In genomic region chr11:5732401-5732800, GRCm38 (mm10) we compare ENCODE assay signal across 13 mouse cellular contexts. TPM values are rescaled to one million over a fixed set of nuclear protein-coding genes. Genes with fewer than 3 reads are reported as not detected.
DNase-seq lines count a peak whose midpoint lies in the region; ATAC-seq lines count a peak whose summit lies in the region.
"Had no signal": no experiment of that assay in that cellular context is flagged by ENCODE, and none has a peak within 500 bp of the region (broad histone marks: within the 10 kb centered on the region; RNA-seq: fewer than 3 reads in every experiment).

No protein-coding gene starts in this region.

- no peak overlapping the region for H3K4me3 ChIP-seq in forebrain, embryonic 11.5 days (ENCODE audit: low read depth, low read length)
- no peak overlapping the region for H3K4me3 ChIP-seq in forebrain, embryonic 10.5 days
- no peak overlapping the region for H3K4me3 ChIP-seq in limb, embryonic 11.5 days (ENCODE audit: low read depth, low read length)
- H3K4me3 ChIP-seq in limb, embryonic 10.5 days = no peak overlapping the region
- H3K4me3 ChIP-seq in hindbrain, embryonic 13.5 days = no peak overlapping the region
- H3K4me3 ChIP-seq: heart, embryonic 15.5 days; midbrain, embryonic 12.5 days had no signal

- H3K9ac ChIP-seq in forebrain, embryonic 11.5 days (ENCODE audit: low read length) = no peak overlapping the region
- no peak overlapping the region for H3K9ac ChIP-seq in limb, embryonic 11.5 days (ENCODE audit: low read length)
- H3K9ac ChIP-seq in hindbrain, embryonic 13.5 days = no peak overlapping the region
- H3K9ac ChIP-seq: heart, embryonic 15.5 days; midbrain, embryonic 12.5 days had no signal

- DNase-seq in forebrain, embryonic 11.5 days (ENCODE audit: low spot score) = peak; percentile 36
- no peak for DNase-seq in forebrain, embryonic 10.5 days (ENCODE audit: extremely low spot score, low spot score)
- DNase-seq in limb, embryonic 11.5 days (ENCODE audit: low spot score) = no peak
- DNase-seq in limb, embryonic 10.5 days (ENCODE audit: low spot score) = no peak
- peak; percentile 62 for DNase-seq in retina, embryonic 14.5 days (ENCODE audit: low spot score)
- no peak for DNase-seq in kidney, postnatal 36 days
- DNase-seq: cerebellum, adult 9-11 months had no signal

- no peaks in the 10 kb centered on the region for H3K27me3 ChIP-seq in forebrain, embryonic 11.5 days (ENCODE audit: control insufficient read depth, insufficient read depth, low read length)
- H3K27me3 ChIP-seq in forebrain, embryonic 10.5 days (ENCODE audit: poor library complexity, severe bottlenecking) = no peaks in the 10 kb centered on the region
- no peaks in the 10 kb centered on the region for H3K27me3 ChIP-seq in limb, embryonic 11.5 days (ENCODE audit: control insufficient read depth, insufficient read depth, low read length)
- H3K27me3 ChIP-seq in limb, embryonic 10.5 days (ENCODE audit: low read depth, poor library complexity, severe bottlenecking) = no peaks in the 10 kb centered on the region
- H3K27me3 ChIP-seq in hindbrain, embryonic 13.5 days = no peaks in the 10 kb centered on the region
- H3K27me3 ChIP-seq: heart, embryonic 15.5 days; midbrain, embryonic 12.5 days had no signal

- no peaks in the 10 kb centered on the region for H3K36me3 ChIP-seq in forebrain, embryonic 11.5 days (ENCODE audit: control insufficient read depth, insufficient read depth, low read length)
- H3K36me3 ChIP-seq in forebrain, embryonic 10.5 days (replicated peaks) = no peaks in the 10 kb centered on the region
- H3K36me3 ChIP-seq in limb, embryonic 11.5 days (ENCODE audit: control insufficient read depth, insufficient read depth, low read length) = no peaks in the 10 kb centered on the region
- H3K36me3 ChIP-seq in limb, embryonic 10.5 days = no peaks in the 10 kb centered on the region
- H3K36me3 ChIP-seq in hindbrain, embryonic 13.5 days = no peaks in the 10 kb centered on the region
- H3K36me3 ChIP-seq: heart, embryonic 15.5 days; midbrain, embryonic 12.5 days had no signal

- no peak for ATAC-seq in forebrain, embryonic 11.5 days (replicated peaks; ENCODE audit: low FRiP score)
- ATAC-seq in limb, embryonic 11.5 days (ENCODE audit: insufficient number of reproducible peaks, low FRiP score, low TSS enrichment, low read depth) = 0 out of 2 replicates have a peak, but pooled peaks have one; percentile 39
- ATAC-seq in hindbrain, embryonic 13.5 days (ENCODE audit: low FRiP score) = no peak
- ATAC-seq in granulocyte monocyte progenitor cell, adult 5-6 weeks (replicated peaks; ENCODE audit: poor library complexity, severe bottlenecking) = no peak
- ATAC-seq: lung, postnatal 0 days had no signal

- H3K9me3 ChIP-seq in forebrain, embryonic 11.5 days (ENCODE audit: control insufficient read depth, low read length) = no peaks in the 10 kb centered on the region
- no peaks in the 10 kb centered on the region for H3K9me3 ChIP-seq in forebrain, embryonic 10.5 days
- no peaks in the 10 kb centered on the region for H3K9me3 ChIP-seq in limb, embryonic 11.5 days (ENCODE audit: control insufficient read depth, low read length)
- no peaks in the 10 kb centered on the region for H3K9me3 ChIP-seq in limb, embryonic 10.5 days (replicated peaks)
- H3K9me3 ChIP-seq in hindbrain, embryonic 13.5 days = no peaks in the 10 kb centered on the region
- H3K9me3 ChIP-seq: heart, embryonic 15.5 days; midbrain, embryonic 12.5 days had no signal

- no peak overlapping the region for H3K4me2 ChIP-seq in forebrain, embryonic 11.5 days (ENCODE audit: low read depth, low read length, severe bottlenecking)
- no peak overlapping the region for H3K4me2 ChIP-seq in limb, embryonic 11.5 days (ENCODE audit: low read depth, severe bottlenecking)
- no peak overlapping the region for H3K4me2 ChIP-seq in hindbrain, embryonic 13.5 days
- H3K4me2 ChIP-seq: heart, embryonic 15.5 days; liver, embryonic 11.5 days; midbrain, embryonic 12.5 days had no signal

- no peaks in the 10 kb centered on the region for H3K4me1 ChIP-seq in forebrain, embryonic 11.5 days (replicated peaks; ENCODE audit: control insufficient read depth, insufficient read depth, low read length)
- H3K4me1 ChIP-seq in forebrain, embryonic 10.5 days = 0 out of 2 replicates have a peak, but pooled peaks cover 4% of the 10 kb centered on the region
- no peaks in the 10 kb centered on the region for H3K4me1 ChIP-seq in limb, embryonic 11.5 days (ENCODE audit: control insufficient read depth, insufficient read depth, low read length)
- peaks cover 31% of the 10 kb centered on the region for H3K4me1 ChIP-seq in limb, embryonic 10.5 days
- H3K4me1 ChIP-seq in hindbrain, embryonic 13.5 days (replicated peaks) = 0 out of 2 replicates have a peak, but pooled peaks cover 7% of the 10 kb centered on the region

- WGBS in forebrain, embryonic 11.5 days = 80% methylated on average over 5 of the region's 5 CpGs
- WGBS in forebrain, embryonic 10.5 days = 77% methylated on average over 5 of the region's 5 CpGs
- WGBS in limb, embryonic 11.5 days = 84% methylated on average over 5 of the region's 5 CpGs
- WGBS in limb, embryonic 10.5 days = 85% methylated on average over 5 of the region's 5 CpGs
- WGBS in hindbrain, embryonic 13.5 days = 60% methylated on average over 5 of the region's 5 CpGs

- no peak overlapping the region for H3K27ac ChIP-seq in forebrain, embryonic 11.5 days (ENCODE audit: low read depth, low read length)
- no peak overlapping the region for H3K27ac ChIP-seq in forebrain, embryonic 10.5 days
- no peak overlapping the region for H3K27ac ChIP-seq in limb, embryonic 11.5 days (replicated peaks; ENCODE audit: low read depth, low read length)
- H3K27ac ChIP-seq in limb, embryonic 10.5 days = no peak overlapping the region
- peak overlapping the region; percentile 9; the same call in 1 of the 2 replicates for H3K27ac ChIP-seq in hindbrain, embryonic 13.5 days
- H3K27ac ChIP-seq: heart, embryonic 15.5 days; midbrain, embryonic 12.5 days had no signal

RNA-seq across cellular contexts. Expression of gene Mrps24, which starts 16.9 kb away (rescaled TPM):
- 166 TPM in 2 replicates for polyA plus RNA-seq in forebrain, embryonic 11.5 days (2014; fragmentation: Nextera tagmentation; extraction: Ambion mirVana)
- 160 and 169 TPM in 2 replicates for polyA plus RNA-seq in forebrain, embryonic 10.5 days (2016; fragmentation: Nextera tagmentation; extraction: Ambion mirVana)
- 164 and 170 TPM in 2 replicates for polyA plus RNA-seq in limb, embryonic 11.5 days (2014; fragmentation: Nextera tagmentation; extraction: Ambion mirVana)
- 155 and 158 TPM in 2 replicates for polyA plus RNA-seq in limb, embryonic 10.5 days (2016; fragmentation: Nextera tagmentation; extraction: Ambion mirVana)
- 171 and 172 TPM in 2 replicates for polyA plus RNA-seq in hindbrain, embryonic 13.5 days (2015; fragmentation: Nextera tagmentation; extraction: Ambion mirVana)
- total RNA-seq in granulocyte monocyte progenitor cell, adult 5-6 weeks (2014; fragmentation: Nextera tagmentation) = 65.7 and 68.3 TPM in 2 replicates
- total RNA-seq in granulocyte monocyte progenitor cell, adult 5-6 weeks (2017) = 58.6 and 67.0 TPM in 2 replicates

RNA-seq across cellular contexts. Expression of gene Urgcp, which starts 29.8 kb away (rescaled TPM):
- 19.1 and 20.1 TPM in 2 replicates for polyA plus RNA-seq in forebrain, embryonic 11.5 days (2014; fragmentation: Nextera tagmentation; extraction: Ambion mirVana)
- 19.3 and 20.3 TPM in 2 replicates for polyA plus RNA-seq in forebrain, embryonic 10.5 days (2016; fragmentation: Nextera tagmentation; extraction: Ambion mirVana)
- polyA plus RNA-seq in limb, embryonic 11.5 days (2014; fragmentation: Nextera tagmentation; extraction: Ambion mirVana) = 10.2 and 12.8 TPM in 2 replicates
- polyA plus RNA-seq in limb, embryonic 10.5 days (2016; fragmentation: Nextera tagmentation; extraction: Ambion mirVana) = 15.4 and 20.3 TPM in 2 replicates
- polyA plus RNA-seq in hindbrain, embryonic 13.5 days (2015; fragmentation: Nextera tagmentation; extraction: Ambion mirVana) = 29.0 and 30.1 TPM in 2 replicates
- 4.7 and 6.4 TPM in 2 replicates for total RNA-seq in granulocyte monocyte progenitor cell, adult 5-6 weeks (2014; fragmentation: Nextera tagmentation)
- 6.5 TPM in 2 replicates for total RNA-seq in granulocyte monocyte progenitor cell, adult 5-6 weeks (2017)

RNA-seq across cellular contexts. Expression of gene Dbnl, which starts 55.9 kb away (rescaled TPM):
- 152 and 157 TPM in 2 replicates for polyA plus RNA-seq in forebrain, embryonic 11.5 days (2014; fragmentation: Nextera tagmentation; extraction: Ambion mirVana)
- polyA plus RNA-seq in forebrain, embryonic 10.5 days (2016; fragmentation: Nextera tagmentation; extraction: Ambion mirVana) = 140 and 141 TPM in 2 replicates
- polyA plus RNA-seq in limb, embryonic 11.5 days (2014; fragmentation: Nextera tagmentation; extraction: Ambion mirVana) = 120 and 127 TPM in 2 replicates
- 125 and 131 TPM in 2 replicates for polyA plus RNA-seq in limb, embryonic 10.5 days (2016; fragmentation: Nextera tagmentation; extraction: Ambion mirVana)
- 142 and 149 TPM in 2 replicates for polyA plus RNA-seq in hindbrain, embryonic 13.5 days (2015; fragmentation: Nextera tagmentation; extraction: Ambion mirVana)
- total RNA-seq in granulocyte monocyte progenitor cell, adult 5-6 weeks (2014; fragmentation: Nextera tagmentation) = 56.5 and 61.6 TPM in 2 replicates
- 73.3 and 89.1 TPM in 2 replicates for total RNA-seq in granulocyte monocyte progenitor cell, adult 5-6 weeks (2017)

Comparison
In these comparisons a context has a peak if more than half of its experiments do, and no peak if none do; other contexts are left out.
1. DNase-seq: peak in forebrain, embryonic 11.5 days (single experiment) and retina, embryonic 14.5 days (single experiment); none in forebrain, embryonic 10.5 days (single experiment), limb, embryonic 11.5 days (single experiment), limb, embryonic 10.5 days (single experiment) and kidney, postnatal 36 days (0 of 2).